Mouse (Mus musculus): Measurements from ENCODE around the gene Hist2h3c1.
A peak's percentile ranks its signal among the peaks of the same experiment; 100 is the strongest.
"Not testable (repeated sequence)": the region's sequence is repeated elsewhere in the genome, so short reads cannot be mapped to it uniquely, and the experiment has no call there.

The Hist2h3c1 gene

DNA sequence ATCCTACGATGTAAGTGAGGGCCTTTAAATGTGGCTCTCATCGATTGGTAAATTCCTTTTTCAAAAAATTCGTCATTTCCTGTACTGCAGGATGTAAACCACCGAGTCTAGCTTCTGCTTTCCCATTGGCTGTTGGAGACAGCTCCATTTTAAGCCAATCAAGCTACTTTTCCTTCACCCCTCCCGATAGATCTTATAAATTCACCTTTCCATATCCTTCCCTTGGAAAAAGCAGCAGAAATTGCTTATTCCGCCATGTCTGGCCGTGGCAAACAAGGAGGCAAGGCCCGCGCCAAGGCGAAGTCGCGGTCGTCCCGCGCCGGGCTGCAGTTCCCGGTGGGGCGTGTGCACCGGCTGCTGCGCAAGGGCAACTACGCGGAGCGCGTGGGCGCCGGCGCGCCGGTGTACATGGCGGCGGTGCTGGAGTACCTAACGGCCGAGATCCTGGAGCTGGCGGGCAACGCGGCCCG, 26.8 kb upstream of the Hist2h3c1 start, which contains the start of the genes Bola1 and Hist2h2ab:
TSS of gene Bola1 (minus strand) at position 49 of the 470 bp plus-strand sequence.
TSS of gene Hist2h2ab (plus strand) at position 205 of the 470 bp plus-strand sequence.
- Histone ChIP-seq H3K4me1 (replicated peaks; ENCODE audit: low read depth, low read length) (peaks cover 35% of the 10 kb centered on the region), H3K9me3 (ENCODE audit: low read length) (no peaks in the 10 kb centered on the region), H3K36me3 (ENCODE audit: insufficient read depth, low read length) (no peaks in the 10 kb centered on the region), H3K4me3 (replicated peaks; ENCODE audit: low read length) (peak within 1 kb of the TSS; percentile 84), H3K27me3 (ENCODE audit: insufficient read depth, low read length) (peaks cover 12% of the 10 kb centered on the region; the same call in 1 of the 2 replicates)
- TF ChIP-seq NANOG (IDR thresholded peaks at IDR 0.05; ENCODE audit: borderline replicate concordance, low read length) = no peak
- TF ChIP-seq POU5F1 (IDR thresholded peaks at IDR 0.05; ENCODE audit: borderline replicate concordance, low read length) = no peak
- TF ChIP-seq CTCF (conservative IDR thresholded peaks at IDR 0.05; ENCODE audit: low read length) = no peak

DNA sequence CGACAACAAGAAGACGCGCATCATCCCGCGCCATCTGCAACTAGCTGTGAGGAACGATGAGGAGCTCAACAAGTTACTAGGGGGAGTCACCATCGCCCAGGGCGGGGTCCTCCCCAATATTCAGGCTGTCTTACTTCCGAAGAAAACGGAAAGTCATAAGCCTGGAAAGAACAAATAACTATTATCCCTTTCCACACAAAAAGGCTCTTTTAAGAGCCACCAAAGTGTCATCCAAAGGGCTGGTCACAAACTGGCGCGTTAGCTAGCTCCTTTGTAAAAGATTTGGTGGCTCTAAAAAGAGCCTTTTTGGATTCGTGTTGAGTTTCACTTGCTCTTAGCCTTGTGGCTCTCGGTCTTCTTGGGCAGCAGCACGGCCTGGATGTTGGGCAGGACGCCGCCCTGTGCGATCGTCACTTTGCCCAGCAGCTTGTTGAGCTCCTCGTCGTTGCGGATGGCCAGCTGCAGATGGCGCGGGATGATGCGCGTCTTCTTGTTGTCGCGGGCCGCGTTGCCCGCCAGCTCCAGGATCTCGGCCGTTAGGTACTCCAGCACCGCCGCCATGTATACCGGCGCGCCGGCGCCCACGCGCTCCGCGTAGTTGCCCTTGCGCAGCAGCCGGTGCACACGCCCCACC, 26.2 kb upstream of the Hist2h3c1 start:
- Histone ChIP-seq H3K27me3 (ENCODE audit: insufficient read depth, low read length) (peaks cover 12% of the 10 kb centered on the region; the same call in 1 of the 2 replicates), H3K4me1 (replicated peaks; ENCODE audit: low read depth, low read length) (peaks cover 37% of the 10 kb centered on the region), H3K4me3 (replicated peaks; ENCODE audit: low read length) (peak overlapping the region; percentile 84)
- H3K36me3 ChIP-seq (ENCODE audit: insufficient read depth, low read length); H3K9me3 ChIP-seq (ENCODE audit: low read length): not testable (repeated sequence)

DNA sequence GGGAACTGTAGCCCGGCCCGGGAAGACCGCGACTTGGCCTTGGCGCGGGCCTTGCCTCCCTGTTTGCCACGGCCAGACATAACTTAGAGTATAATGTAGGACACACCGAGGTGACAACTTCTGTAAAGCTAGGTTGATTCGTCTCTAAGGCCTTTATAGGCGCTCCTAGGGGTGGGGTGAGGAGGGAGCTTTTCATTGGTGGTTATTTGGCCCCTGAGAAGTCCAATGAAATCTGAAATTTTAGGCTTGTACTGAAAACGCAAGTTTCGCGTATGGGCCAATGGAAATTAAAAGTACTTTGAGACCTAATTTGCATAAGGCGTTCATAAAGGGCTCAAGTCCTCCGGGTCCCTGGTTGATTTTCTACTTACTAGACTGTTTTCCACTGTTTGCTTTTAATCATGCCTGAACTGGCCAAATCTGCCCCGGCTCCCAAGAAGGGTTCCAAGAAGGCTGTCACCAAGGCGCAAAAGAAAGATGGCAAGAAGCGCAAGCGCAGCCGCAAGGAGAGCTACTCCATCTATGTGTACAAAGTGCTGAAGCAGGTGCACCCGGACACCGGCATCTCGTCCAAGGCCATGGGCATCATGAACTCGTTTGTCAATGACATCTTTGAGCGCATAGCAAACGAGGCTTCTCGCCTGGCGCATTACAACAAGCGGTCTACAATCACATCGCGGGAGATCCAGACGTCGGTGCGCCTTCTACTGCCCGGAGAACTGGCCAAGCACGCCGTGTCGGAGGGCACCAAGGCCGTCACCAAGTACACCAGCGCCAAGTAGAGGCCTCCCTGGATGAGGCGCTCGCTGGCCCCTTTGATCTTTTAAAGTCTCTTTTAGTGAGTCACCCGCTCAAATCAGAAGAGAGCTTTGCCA, 25.5 kb upstream of the Hist2h3c1 start, which contains the start of the genes Hist2h2ac and Hist2h2be:
TSS of gene Hist2h2ac (minus strand) at position 116 of the 875 bp plus-strand sequence.
TSS of gene Hist2h2be (plus strand) at position 355 of the 875 bp plus-strand sequence.
- H3K36me3 ChIP-seq (ENCODE audit: insufficient read depth, low read length) = no peaks in the 10 kb centered on the region
- H3K9me3 ChIP-seq (ENCODE audit: low read length) = no peaks in the 10 kb centered on the region
- peaks cover 12% of the 10 kb centered on the region; the same call in 1 of the 2 replicates for H3K27me3 ChIP-seq (ENCODE audit: insufficient read depth, low read length)
- TF ChIP-seq NANOG (IDR thresholded peaks at IDR 0.05; ENCODE audit: borderline replicate concordance, low read length) = no peak
- no peak for TF ChIP-seq POU5F1 (IDR thresholded peaks at IDR 0.05; ENCODE audit: borderline replicate concordance, low read length)
- TF ChIP-seq CTCF (conservative IDR thresholded peaks at IDR 0.05; ENCODE audit: low read length) = no peak
- peaks cover 43% of the 10 kb centered on the region for H3K4me1 ChIP-seq (replicated peaks; ENCODE audit: low read depth, low read length)
- peak within 1 kb of the TSS; percentile 84 for H3K4me3 ChIP-seq (replicated peaks; ENCODE audit: low read length)

DNA sequence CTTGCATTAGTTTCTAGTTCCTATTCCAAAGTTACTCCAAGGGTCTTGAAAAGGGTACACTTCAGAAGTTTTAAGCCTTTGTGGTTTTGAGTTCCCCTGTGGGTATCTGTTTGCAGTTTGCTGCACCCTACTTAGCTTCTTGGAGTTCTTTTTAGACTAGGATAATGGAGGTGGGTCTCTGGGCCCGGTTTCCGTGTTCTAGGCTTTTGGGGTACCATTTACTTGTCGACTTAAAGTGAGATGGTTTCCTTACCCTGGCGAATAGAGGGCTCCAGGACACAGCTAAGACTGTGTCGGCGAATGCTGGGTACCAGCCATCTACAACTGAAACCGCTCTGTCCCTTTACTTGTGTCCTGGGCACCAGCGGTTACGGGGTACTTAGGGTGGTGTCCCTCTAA, 24.8 kb upstream of the Hist2h3c1 start:
- Histone ChIP-seq H3K4me3 (replicated peaks; ENCODE audit: low read length) (peak overlapping the region; percentile 84), H3K9me3 (ENCODE audit: low read length) (no peaks in the 10 kb centered on the region), H3K4me1 (replicated peaks; ENCODE audit: low read depth, low read length) (peaks cover 41% of the 10 kb centered on the region), H3K27me3 (ENCODE audit: insufficient read depth, low read length) (peaks cover 12% of the 10 kb centered on the region; the same call in 1 of the 2 replicates), H3K36me3 (ENCODE audit: insufficient read depth, low read length) (no peaks in the 10 kb centered on the region)
- TF ChIP-seq NANOG (IDR thresholded peaks at IDR 0.05; ENCODE audit: borderline replicate concordance, low read length) (no peak), CTCF (conservative IDR thresholded peaks at IDR 0.05; ENCODE audit: low read length) (no peak), POU5F1 (IDR thresholded peaks at IDR 0.05; ENCODE audit: borderline replicate concordance, low read length) (no peak)

DNA sequence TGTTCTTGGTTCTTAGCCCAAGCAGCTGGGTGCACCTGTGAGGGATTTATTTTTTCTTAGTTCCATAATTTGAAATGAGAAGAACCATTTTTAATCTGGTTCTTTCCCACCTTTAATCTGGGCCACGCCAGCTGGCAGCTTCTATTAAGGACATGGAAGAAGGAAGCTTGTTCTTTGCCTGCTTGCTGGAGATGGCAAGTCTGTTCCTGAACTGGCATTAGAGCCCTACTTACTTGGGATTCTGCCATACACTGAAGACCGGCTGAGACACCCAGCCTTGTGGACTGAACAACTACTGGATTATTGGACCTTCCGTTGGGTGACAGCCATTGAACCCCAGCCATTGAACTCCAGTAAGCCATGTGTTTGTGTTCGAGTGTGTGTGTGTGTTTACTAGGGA, 23.7 kb upstream of the Hist2h3c1 start:
- H3K27me3 ChIP-seq (ENCODE audit: insufficient read depth, low read length) = peaks cover 12% of the 10 kb centered on the region; the same call in 1 of the 2 replicates
- TF ChIP-seq POU5F1 (IDR thresholded peaks at IDR 0.05; ENCODE audit: borderline replicate concordance, low read length) (no peak), CTCF (conservative IDR thresholded peaks at IDR 0.05; ENCODE audit: low read length) (no peak), NANOG (IDR thresholded peaks at IDR 0.05; ENCODE audit: borderline replicate concordance, low read length) (no peak)
- H3K9me3 ChIP-seq (ENCODE audit: low read length) = no peaks in the 10 kb centered on the region
- H3K36me3 ChIP-seq (ENCODE audit: insufficient read depth, low read length) = no peaks in the 10 kb centered on the region
- H3K4me1 ChIP-seq (replicated peaks; ENCODE audit: low read depth, low read length) = peaks cover 50% of the 10 kb centered on the region
- H3K4me3 ChIP-seq (replicated peaks; ENCODE audit: low read length) = no peak overlapping the region

DNA sequence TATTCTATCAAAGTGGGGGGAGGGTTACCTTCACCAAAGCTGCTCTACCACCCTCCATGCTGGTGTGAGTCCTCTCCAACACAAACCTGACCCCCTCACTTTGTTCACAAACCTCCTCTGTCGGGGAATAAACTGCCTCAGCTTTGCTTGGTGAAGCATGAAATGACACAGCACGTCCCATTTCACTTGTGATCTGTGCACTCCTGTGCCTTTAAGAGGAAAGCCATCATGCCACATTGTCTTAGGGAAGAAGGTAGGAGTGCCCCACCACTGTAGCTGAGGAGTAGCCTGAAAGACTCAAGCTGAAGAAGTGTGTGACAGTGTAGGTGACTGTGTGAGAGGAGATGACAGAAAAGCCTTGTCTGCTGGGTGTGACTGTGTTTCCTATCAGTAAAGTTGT, 21.1 kb upstream of the Hist2h3c1 start:
- no peaks in the 10 kb centered on the region for H3K36me3 ChIP-seq (ENCODE audit: insufficient read depth, low read length)
- peaks cover 36% of the 10 kb centered on the region for H3K4me1 ChIP-seq (replicated peaks; ENCODE audit: low read depth, low read length)
- peaks cover 12% of the 10 kb centered on the region; the same call in 1 of the 2 replicates for H3K27me3 ChIP-seq (ENCODE audit: insufficient read depth, low read length)
- H3K9me3 ChIP-seq (ENCODE audit: low read length) = no peaks in the 10 kb centered on the region
- H3K4me3 ChIP-seq (replicated peaks; ENCODE audit: low read length) = no peak overlapping the region
- TF ChIP-seq CTCF (conservative IDR thresholded peaks at IDR 0.05; ENCODE audit: low read length) (no peak), NANOG (IDR thresholded peaks at IDR 0.05; ENCODE audit: borderline replicate concordance, low read length) (no peak), POU5F1 (IDR thresholded peaks at IDR 0.05; ENCODE audit: borderline replicate concordance, low read length) (no peak)

DNA sequence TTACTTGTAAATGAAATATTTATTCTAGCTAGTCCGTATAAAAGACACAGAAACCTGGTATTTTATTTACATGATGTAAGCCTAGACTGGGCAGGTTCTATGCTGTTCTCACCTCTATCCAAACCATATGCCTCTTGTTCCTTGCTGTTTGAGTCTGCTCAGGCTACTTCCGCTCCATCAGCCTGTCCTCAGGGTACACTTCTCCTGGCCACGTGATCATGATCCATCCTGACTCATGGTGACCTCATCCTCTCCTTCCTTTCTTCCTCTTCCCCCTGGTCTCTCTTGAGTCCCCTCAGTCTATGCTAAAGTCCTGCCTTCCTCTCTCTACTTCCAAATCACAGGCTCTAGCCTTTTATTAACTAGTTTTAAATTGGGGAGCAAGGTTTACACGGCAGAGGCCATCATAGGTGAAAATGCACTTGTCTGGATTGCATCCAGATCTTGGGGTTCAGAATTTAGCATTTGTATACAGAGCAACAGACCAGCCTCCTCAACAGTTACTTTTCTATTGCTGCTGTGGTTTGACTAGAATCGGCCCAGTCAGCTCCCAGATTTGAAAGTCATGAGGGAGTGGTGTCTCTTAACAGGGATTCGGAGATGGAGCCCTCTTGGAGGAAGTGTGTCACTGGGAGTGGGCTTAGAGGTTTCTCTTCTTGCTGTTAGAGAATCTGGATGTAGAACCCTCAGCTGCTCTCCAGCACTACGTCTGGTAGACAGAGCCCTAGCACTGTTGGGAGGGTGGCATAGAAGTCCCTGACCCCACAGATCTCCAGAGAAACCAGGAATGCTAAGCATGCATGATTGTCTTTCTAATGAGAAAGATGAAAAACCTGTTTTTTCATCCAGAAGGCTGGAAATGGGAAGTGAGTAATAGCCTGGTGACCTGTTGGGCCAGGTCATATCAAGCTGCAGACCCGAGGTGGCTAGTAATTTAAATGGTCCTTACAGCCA, 19.5 kb upstream of the Hist2h3c1 start:
- H3K4me3 ChIP-seq (replicated peaks; ENCODE audit: low read length) = no peak overlapping the region
- H3K36me3 ChIP-seq (ENCODE audit: insufficient read depth, low read length) = no peaks in the 10 kb centered on the region
- H3K4me1 ChIP-seq (replicated peaks; ENCODE audit: low read depth, low read length) = peaks cover 26% of the 10 kb centered on the region
- peaks cover 7% of the 10 kb centered on the region; the same call in 1 of the 2 replicates for H3K27me3 ChIP-seq (ENCODE audit: insufficient read depth, low read length)
- no peaks in the 10 kb centered on the region for H3K9me3 ChIP-seq (ENCODE audit: low read length)
- TF ChIP-seq CTCF (conservative IDR thresholded peaks at IDR 0.05; ENCODE audit: low read length) = no peak
